Mouse (Mus musculus) ES-E14 (cell line): Measurements from ENCODE around the gene Atxn1l. TPM values are rescaled to one million over a fixed set of nuclear protein-coding genes. Genes with fewer than 3 reads are reported as not detected.

Source experiments
- DNase-seq: peaks from one replicate; pipeline ENCODE4 v3.0.0-alpha.2; 2013; ENCODE audit warnings: low read depth, low spot score
- H3K27ac ChIP-seq: 2 replicates; pipeline ENCODE4 v1.5.1; 2012; ENCODE audit warnings: low read depth, mild to moderate bottlenecking, low read length, moderate library complexity, mixed read lengths; ENCODE audit not compliant: poor library complexity, insufficient read depth, severe bottlenecking
- H3K36me3 ChIP-seq: 2 replicates; pipeline ENCODE4 v1.6.1; 2012; ENCODE audit warnings: mild to moderate bottlenecking, low read length, moderate library complexity, mixed read lengths; ENCODE audit not compliant: control insufficient read depth, poor library complexity, insufficient read depth, severe bottlenecking
- H3K4me1 ChIP-seq, 2 experiments: fragments of 150-350 bp in 1 of 2; sonication (generic) in 1 of 2; 2 replicates each; pipeline ENCODE4 v1.6.1; 2012; ENCODE audit warnings: low read length in 2 of 2, mild to moderate bottlenecking in 1 of 2, mixed read lengths in 1 of 2; ENCODE audit not compliant: control insufficient read depth in 2 of 2, insufficient read depth in 2 of 2, poor library complexity in 1 of 2
- H3K4me3 ChIP-seq, 2 experiments: fragments of 150-350 bp in 1 of 2; sonication (generic) in 1 of 2; 2 replicates each; pipeline ENCODE4 v1.5.1; 2012; ENCODE audit warnings: low read length in 2 of 2, low read depth in 1 of 2, mild to moderate bottlenecking in 1 of 2, mixed read lengths in 1 of 2; ENCODE audit not compliant: insufficient read depth in 1 of 2, poor library complexity in 1 of 2, severe bottlenecking in 1 of 2
- H3K9ac ChIP-seq: 2 replicates; pipeline ENCODE4 v1.6.1; 2012; ENCODE audit warnings: low read depth, mild to moderate bottlenecking, low read length, mixed read lengths; ENCODE audit not compliant: poor library complexity, insufficient read depth, severe bottlenecking
- H3K9me3 ChIP-seq: fragments of 150-350 bp; sonication (generic); 2 replicates; pipeline ENCODE4 v1.6.1; 2012; ENCODE audit warnings: low read depth, mild to moderate bottlenecking, low read length; ENCODE audit not compliant: control insufficient read depth, insufficient read depth
- CHD2 ChIP-seq: IDR thresholded peaks from 2 replicates; pipeline ENCODE4 v1.6.1; 2014; ENCODE audit warnings: mild to moderate bottlenecking, low read depth, low read length, inconsistent platforms
- HCFC1 ChIP-seq: IDR thresholded peaks from 2 replicates; pipeline ENCODE4 v1.6.1; 2012; ENCODE audit warnings: low read length, inconsistent platforms, borderline replicate concordance; ENCODE audit not compliant: insufficient read depth
- MAFK ChIP-seq: IDR thresholded peaks from 2 replicates; pipeline ENCODE4 v1.6.1; 2014; ENCODE audit warnings: mild to moderate bottlenecking, low read depth, low read length, inconsistent platforms; ENCODE audit not compliant: insufficient read depth
- ZC3H11A ChIP-seq: IDR thresholded peaks from 2 replicates; pipeline ENCODE4 v1.6.1; 2012; ENCODE audit warnings: low read depth, mild to moderate bottlenecking, inconsistent platforms, low read length, borderline replicate concordance
- ZNF384 ChIP-seq: IDR thresholded peaks from 2 replicates; pipeline ENCODE4 v1.6.1; 2012; ENCODE audit warnings: low read depth, low read length, inconsistent platforms
- in situ Hi-C, 2 experiments: fragments of 600-800 bp; cut with MboI; formaldehyde crosslinking; loops; one replicate each; pipeline ENCODE4 v1.15.1; 2025; ENCODE audit warnings: low sequenced_read_pairs in 2 of 2, inconsistent platforms in 1 of 2; ENCODE audit not compliant: unreplicated experiment in 2 of 2
- total RNA-seq: library from RNA; depleted of rRNA; stranded (reverse); fragments of 300-350 nt; gene quantifications from 2 replicates; pipeline ENCODE4 v1.2.3, GENCODE M21; 2012

The Atxn1l gene
- total RNA-seq, 1 experiment, result 12.3 TPM

DNA sequence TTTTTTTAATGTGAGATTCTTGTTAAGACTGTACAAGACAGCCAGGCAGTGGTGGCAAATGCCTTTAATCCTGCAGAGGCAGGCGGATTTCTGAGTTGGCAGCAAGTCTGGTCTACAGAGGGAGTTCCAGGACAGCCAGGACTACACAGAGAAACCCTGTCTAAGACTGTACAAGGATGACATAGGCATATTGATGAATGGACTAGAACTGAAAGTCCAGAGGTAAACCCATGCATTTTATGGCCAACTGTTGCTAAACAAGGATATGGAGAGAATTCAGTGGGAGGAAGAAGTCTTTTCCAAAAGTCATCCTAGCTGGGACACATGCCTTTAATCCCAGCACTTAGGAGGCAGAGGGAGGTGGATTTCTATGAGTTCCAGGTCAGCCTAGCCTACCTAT is 39.8 kb downstream of the Atxn1l start:
- TF ChIP-seq ZNF384, result no peak
- no peak for TF ChIP-seq ZC3H11A
- TF ChIP-seq MAFK, result no peak
- TF ChIP-seq CHD2, result no peak
- TF ChIP-seq HCFC1, result no peak
- in situ Hi-C loops, result no loop called here
- DNase-seq, result no peak

DNA sequence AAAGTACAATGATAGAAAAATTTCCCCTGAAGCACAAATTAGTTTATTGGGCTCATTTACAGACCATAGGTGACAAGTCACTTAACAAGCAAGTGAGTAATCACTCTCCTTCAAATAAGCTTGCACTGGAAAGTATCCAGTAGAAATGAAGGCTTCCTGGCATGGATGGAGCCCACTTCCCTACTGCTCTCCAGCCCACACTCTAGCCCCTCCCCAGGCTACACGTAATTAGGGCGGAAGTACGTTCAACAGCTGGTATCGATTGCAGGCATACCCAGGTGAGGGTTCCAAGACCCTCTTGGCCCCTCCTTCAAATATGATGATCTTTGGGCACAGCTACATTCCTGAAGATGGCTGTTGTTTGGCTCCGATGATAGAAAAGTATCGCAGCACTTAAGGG is 43.4 kb downstream of the Atxn1l start:
- H3K4me1 ChIP-seq, result peaks cover 0 to 8% of the 10 kb centered on the region in 2 experiments; a peak in 1 of 4 replicates
- no peaks in the 10 kb centered on the region for H3K36me3 ChIP-seq
- in situ Hi-C loops, result no loop called here
- H3K4me3 ChIP-seq, result peak overlapping the region in 1 of 2 experiments; percentile 73; a peak in 2 of 4 replicates
- H3K9me3 ChIP-seq, result no peaks in the 10 kb centered on the region
- H3K27ac ChIP-seq, result no peak overlapping the region
- DNase-seq, result no peak
- TF ChIP-seq ZC3H11A (no peak), ZNF384 (no peak), MAFK (no peak), HCFC1 (no peak), CHD2 (no peak)
- H3K9ac ChIP-seq, result no peak overlapping the region

More for the DNA sequence above, 39.8 kb downstream of the Atxn1l start:
- H3K9me3 ChIP-seq, result no peaks in the 10 kb centered on the region
- H3K4me3 ChIP-seq, result no peak overlapping the region
- H3K4me1 ChIP-seq, result 0 out of 4 replicates have a peak, but pooled peaks cover 0 to 5% of the 10 kb centered on the region in 2 experiments
- no peak overlapping the region for H3K9ac ChIP-seq
- H3K36me3 ChIP-seq, result no peaks in the 10 kb centered on the region
- no peak overlapping the region for H3K27ac ChIP-seq

DNA sequence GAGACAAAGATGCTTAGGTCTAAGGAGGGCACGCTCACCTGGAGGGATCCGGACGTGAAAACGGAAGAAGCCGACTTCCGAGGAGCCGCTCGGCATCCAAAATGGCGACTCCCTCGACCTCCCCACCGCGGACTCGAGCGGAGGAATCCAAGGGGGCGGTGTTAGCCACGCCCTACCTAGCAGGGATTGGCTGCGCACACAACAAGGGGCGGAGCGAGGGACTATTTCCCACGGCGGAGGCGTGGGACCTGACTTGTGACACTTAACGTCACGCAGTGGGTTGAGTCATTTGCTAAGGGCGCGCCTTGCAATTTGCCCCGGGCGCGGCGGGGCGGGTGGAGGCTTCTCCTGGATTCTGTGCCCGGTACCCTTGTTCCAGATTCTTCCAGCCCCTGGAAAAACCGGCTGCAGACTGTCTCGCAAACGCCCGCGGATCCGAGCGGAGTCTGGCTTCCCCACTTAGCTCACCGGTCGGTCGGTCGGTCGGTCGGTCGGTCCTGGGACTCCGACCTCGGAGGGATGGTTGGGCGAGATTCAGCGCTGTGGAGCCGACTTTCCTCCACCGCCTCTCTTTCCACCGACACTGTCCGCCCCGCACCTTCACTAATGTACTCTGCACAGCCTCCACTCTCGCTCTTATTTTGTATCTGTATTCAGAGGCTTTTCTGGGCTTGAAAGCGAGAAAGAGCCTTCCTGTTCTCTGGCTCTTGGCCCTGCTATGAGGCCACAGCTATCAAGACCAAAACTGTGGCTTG is 44.2 kb downstream of the Atxn1l start, which contains the start of gene Ist1:
Ist1 (minus strand) TSS at position 115 of the 755 bp plus-strand sequence.
- TF ChIP-seq ZNF384 (0 out of 2 replicates have a peak, but pooled peaks have one; percentile 11), HCFC1 (peak; percentile 72; the same call in 1 of the 2 replicates), ZC3H11A (no peak), MAFK (no peak), CHD2 (peak; percentile 77)

DNA sequence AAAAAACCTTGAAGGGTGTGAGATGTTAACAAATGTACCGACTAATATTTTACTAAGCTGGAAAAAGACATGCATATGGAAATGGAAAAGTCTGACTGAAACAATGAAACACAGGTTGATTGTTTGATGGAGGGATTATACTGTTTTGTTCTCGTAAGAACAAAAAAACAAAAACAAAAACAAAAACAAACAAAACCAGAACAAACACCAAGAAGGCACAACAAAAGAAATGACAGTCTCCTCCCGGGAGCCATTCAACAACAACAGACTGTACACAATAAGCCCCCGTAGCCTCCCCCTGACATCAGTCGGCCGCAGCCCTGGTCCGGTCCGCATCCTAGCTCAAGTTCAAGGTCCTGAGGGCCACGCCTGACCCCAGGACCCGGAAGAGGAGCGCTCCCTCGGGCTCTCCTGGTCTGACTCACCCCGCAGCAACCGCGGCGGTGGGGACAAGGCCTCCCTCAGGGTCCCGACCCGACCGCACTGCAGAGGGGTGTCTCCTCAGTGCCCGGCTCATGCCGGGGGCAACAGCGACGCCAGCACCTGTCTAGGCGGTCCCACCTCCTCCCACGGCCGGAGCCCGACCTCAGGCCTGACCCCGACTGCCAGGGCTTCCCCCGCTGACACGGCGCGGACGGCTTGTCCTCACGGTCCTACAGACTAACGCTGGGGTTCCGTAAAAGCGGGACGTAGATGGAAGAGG is 44.9 kb downstream of the Atxn1l start:
- Histone ChIP-seq H3K36me3 (no peaks in the 10 kb centered on the region), H3K9me3 (no peaks in the 10 kb centered on the region), H3K9ac (peak overlapping the region; percentile 96), H3K4me1 (peaks cover 0 to 8% of the 10 kb centered on the region in 2 experiments; a peak in 1 of 4 replicates), H3K27ac (peak overlapping the region; percentile 69), H3K4me3 (peak overlapping the region; percentile 73 to 87)
- TF ChIP-seq ZC3H11A, result no peak
- TF ChIP-seq HCFC1, result no peak
- TF ChIP-seq ZNF384, result no peak
- TF ChIP-seq CHD2, result no peak
- no peak for TF ChIP-seq MAFK
- DNase-seq, result peak; percentile 47
- in situ Hi-C loops, result no loop called here

More for the DNA sequence above, 44.2 kb downstream of the Atxn1l start, which contains the start of gene Ist1:
- Histone ChIP-seq H3K4me3 (peak within 1 kb of the TSS; percentile 73 to 87), H3K4me1 (peaks cover 0 to 8% of the 10 kb centered on the region in 2 experiments; a peak in 1 of 4 replicates), H3K9me3 (no peaks in the 10 kb centered on the region), H3K36me3 (no peaks in the 10 kb centered on the region), H3K9ac (peak within 1 kb of the TSS; percentile 96), H3K27ac (peak within 1 kb of the TSS; percentile 69)
- DNase-seq, result peak; percentile 99
- in situ Hi-C loops, result no loop called here
